8 mouse cellular contexts compared by ENCODE assay signal in the genomic region with DNA sequence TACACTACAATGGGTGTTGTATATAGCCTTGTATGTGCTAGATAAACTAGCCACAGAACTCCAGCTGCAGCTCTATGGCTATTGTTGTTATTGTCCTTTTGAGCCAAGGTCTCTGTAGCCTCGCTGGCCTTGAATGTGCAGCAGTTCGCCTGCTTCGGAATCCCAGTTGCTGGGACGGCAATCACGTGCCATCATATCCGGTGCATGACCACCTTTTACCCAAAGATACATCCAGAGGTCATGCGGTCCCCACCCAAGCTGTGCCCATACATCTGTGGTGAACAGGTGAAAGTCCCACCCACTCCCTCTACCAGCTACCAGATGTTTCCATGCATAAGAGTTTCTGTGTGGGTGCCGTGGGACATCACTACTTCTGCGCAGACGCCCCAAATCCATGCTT. TPM values are rescaled to one million over a fixed set of nuclear protein-coding genes. Genes with fewer than 3 reads are reported as not detected.
DNase-seq lines count a peak whose midpoint lies in the region; ATAC-seq and TF ChIP-seq lines count a peak whose summit lies in the region.

No protein-coding gene starts in this region.

- no peak overlapping the region; the same call in 1 of the 2 replicates for H3K4me3 ChIP-seq in layer of hippocampus, adult 2 months
- peak overlapping the region; percentile 88 for H3K4me3 ChIP-seq in embryonic facial prominence, embryonic 10.5 days
- peak overlapping the region; percentile 91 for H3K4me3 ChIP-seq in hindbrain, postnatal 0 days (ENCODE audit: low read length)
- H3K4me3 ChIP-seq in midbrain, embryonic 10.5 days = peak overlapping the region; percentile 91

- H3K27ac ChIP-seq in layer of hippocampus, adult 2 months = peak overlapping the region; percentile 97; the same call in 1 of the 2 replicates
- no peak overlapping the region for H3K27ac ChIP-seq in embryonic facial prominence, embryonic 10.5 days (replicated peaks)
- no peak overlapping the region for H3K27ac ChIP-seq in hindbrain, postnatal 0 days
- no peak overlapping the region for H3K27ac ChIP-seq in midbrain, embryonic 10.5 days (replicated peaks)

- no peak for DNase-seq in layer of hippocampus, adult 2 months (ENCODE audit: low spot score in 2 of 2)
- DNase-seq in layer of hippocampus, postnatal 36 days = no peak
- DNase-seq in embryonic facial prominence, embryonic 10.5 days (ENCODE audit: low spot score) = no peak
- no peak for DNase-seq in hindbrain, postnatal 0 days (ENCODE audit: low spot score)
- DNase-seq in midbrain, embryonic 10.5 days (ENCODE audit: low spot score) = peak; percentile 24
- DNase-seq in left cerebral cortex, postnatal 10 days (ENCODE audit: extremely low spot score in 1 of 2, low spot score in 2 of 2) = no peak
- no peak for DNase-seq in urinary bladder, postnatal 4 days (ENCODE audit: low spot score in 2 of 2)

- ATAC-seq in hindbrain, postnatal 0 days = no peak
- ATAC-seq in megakaryocyte progenitor cell, adult 5-6 weeks (replicated peaks; ENCODE audit: poor library complexity) = no peak

- 0 out of 2 replicates have a peak, but pooled peaks cover 4% of the 10 kb centered on the region for H3K36me3 ChIP-seq in embryonic facial prominence, embryonic 10.5 days (replicated peaks)
- H3K36me3 ChIP-seq in hindbrain, postnatal 0 days (ENCODE audit: insufficient read depth, low read length) = peaks cover 5% of the 10 kb centered on the region; the same call in 1 of the 2 replicates
- H3K36me3 ChIP-seq in midbrain, embryonic 10.5 days = peaks cover 13% of the 10 kb centered on the region

- no peaks in the 10 kb centered on the region for H3K9me3 ChIP-seq in embryonic facial prominence, embryonic 10.5 days
- no peaks in the 10 kb centered on the region for H3K9me3 ChIP-seq in hindbrain, postnatal 0 days (ENCODE audit: low read length)
- no peaks in the 10 kb centered on the region for H3K9me3 ChIP-seq in midbrain, embryonic 10.5 days (replicated peaks)

- intact Hi-C loops in left cerebral cortex, postnatal 10 days (cut with DNase I) = no loop called here

- peak overlapping the region; percentile 66 for H3K4me2 ChIP-seq in hindbrain, postnatal 0 days (ENCODE audit: low read depth, low read length)

- H3K4me1 ChIP-seq in embryonic facial prominence, embryonic 10.5 days = peaks cover 36% of the 10 kb centered on the region
- H3K4me1 ChIP-seq in hindbrain, postnatal 0 days (ENCODE audit: insufficient read depth, low read length) = peaks cover 8% of the 10 kb centered on the region; the same call in 1 of the 2 replicates
- peaks cover 46% of the 10 kb centered on the region for H3K4me1 ChIP-seq in midbrain, embryonic 10.5 days

- TF ChIP-seq CTCF in layer of hippocampus, adult 2 months (conservative IDR thresholded peaks at IDR 0.05) = no peak
- no peak for TF ChIP-seq CTCF in hindbrain, postnatal 0 days (IDR thresholded peaks at IDR 0.05; ENCODE audit: low read depth)

- 47% methylated on average over 10 of the region's 10 CpGs for WGBS in embryonic facial prominence, embryonic 10.5 days
- WGBS in hindbrain, postnatal 0 days = 42% methylated on average over 10 of the region's 10 CpGs
- WGBS in midbrain, embryonic 10.5 days = 41% methylated on average over 10 of the region's 10 CpGs

- no peak overlapping the region for H3K9ac ChIP-seq in hindbrain, postnatal 0 days (replicated peaks; ENCODE audit: low read length)

- H3K27me3 ChIP-seq in embryonic facial prominence, embryonic 10.5 days (replicated peaks; ENCODE audit: low read depth, poor library complexity, severe bottlenecking) = peaks cover 70% of the 10 kb centered on the region
- H3K27me3 ChIP-seq in hindbrain, postnatal 0 days (ENCODE audit: insufficient read depth, low read length) = peaks cover 12% of the 10 kb centered on the region
- peaks cover 52% of the 10 kb centered on the region for H3K27me3 ChIP-seq in midbrain, embryonic 10.5 days (ENCODE audit: low read depth, poor library complexity, severe bottlenecking)

RNA-seq across cellular contexts. Expression of a gene that starts 1.4 kb away (rescaled TPM):
- 100 to 1,000 TPM; 373 to 393 TPM for total RNA-seq in layer of hippocampus, adult 2 months (2021)
- total RNA-seq in layer of hippocampus, postnatal 36 days (2021) = 100 to 1,000 TPM; 363 to 374 TPM
- 7.0 and 8.2 TPM in 2 replicates for polyA plus RNA-seq in embryonic facial prominence, embryonic 10.5 days (2016; fragmentation: Nextera tagmentation; extraction: Ambion mirVana)
- total RNA-seq in hindbrain, postnatal 0 days (2014; rRNA removed) = 122 and 150 TPM in 2 replicates
- 33.2 and 38.2 TPM in 2 replicates for polyA plus RNA-seq in hindbrain, postnatal 0 days (2015; fragmentation: Nextera tagmentation; extraction: Ambion mirVana)
- polyA plus RNA-seq in midbrain, embryonic 10.5 days (2016; fragmentation: Nextera tagmentation; extraction: Ambion mirVana) = 10.4 and 12.6 TPM in 2 replicates
- total RNA-seq in megakaryocyte progenitor cell, adult 5-6 weeks (2015) = 10.9 and 13.4 TPM in 2 replicates
- 1.6 and 2.0 TPM in 2 replicates for total RNA-seq in megakaryocyte progenitor cell, adult 5-6 weeks (2017)
- 100 to 1,000 TPM; 325 to 326 TPM for total RNA-seq in left cerebral cortex, postnatal 10 days (2021)

RNA-seq across cellular contexts. Expression of a gene that starts 2.2 kb away (rescaled TPM):
- total RNA-seq in layer of hippocampus, adult 2 months (2021) = under 1 TPM in 1 of 2 experiments, not detected in 1; 0.64 TPM
- under 1 TPM; 0.47 to 0.63 TPM for total RNA-seq in layer of hippocampus, postnatal 36 days (2021)
- 7.2 and 8.0 TPM in 2 replicates for polyA plus RNA-seq in embryonic facial prominence, embryonic 10.5 days (2016; fragmentation: Nextera tagmentation; extraction: Ambion mirVana)
- 7.1 and 8.2 TPM in 2 replicates for total RNA-seq in hindbrain, postnatal 0 days (2014; rRNA removed)
- 6.0 and 6.2 TPM in 2 replicates for polyA plus RNA-seq in hindbrain, postnatal 0 days (2015; fragmentation: Nextera tagmentation; extraction: Ambion mirVana)
- polyA plus RNA-seq in midbrain, embryonic 10.5 days (2016; fragmentation: Nextera tagmentation; extraction: Ambion mirVana) = 1.2 and 1.5 TPM in 2 replicates
- total RNA-seq in megakaryocyte progenitor cell, adult 5-6 weeks (2015) = not detected in 2 replicates
- total RNA-seq in megakaryocyte progenitor cell, adult 5-6 weeks (2017) = not detected in 2 replicates
- total RNA-seq in left cerebral cortex, postnatal 10 days (2021) = under 1 TPM in 1 of 2 experiments, not detected in 1; 0.47 TPM

RNA-seq across cellular contexts. Expression of a gene that starts 17.2 kb away (rescaled TPM):
- total RNA-seq in layer of hippocampus, adult 2 months (2021) = 1 to 10 TPM; 1.4 to 2.0 TPM
- 1 to 10 TPM in 1 of 2 experiments, under 1 TPM in 1; 0.92 to 1.0 TPM for total RNA-seq in layer of hippocampus, postnatal 36 days (2021)
- 2.0 and 2.8 TPM in 2 replicates for polyA plus RNA-seq in embryonic facial prominence, embryonic 10.5 days (2016; fragmentation: Nextera tagmentation; extraction: Ambion mirVana)
- 1.5 and 3.8 TPM in 2 replicates for total RNA-seq in hindbrain, postnatal 0 days (2014; rRNA removed)
- 2.8 and 3.0 TPM in 2 replicates for polyA plus RNA-seq in hindbrain, postnatal 0 days (2015; fragmentation: Nextera tagmentation; extraction: Ambion mirVana)
- 1.5 and 2.3 TPM in 2 replicates for polyA plus RNA-seq in midbrain, embryonic 10.5 days (2016; fragmentation: Nextera tagmentation; extraction: Ambion mirVana)
- total RNA-seq in megakaryocyte progenitor cell, adult 5-6 weeks (2015) = 7.6 and 11.5 TPM in 2 replicates
- 3.5 and 8.8 TPM in 2 replicates for total RNA-seq in megakaryocyte progenitor cell, adult 5-6 weeks (2017)
- 1 to 10 TPM; 1.4 to 1.6 TPM for total RNA-seq in left cerebral cortex, postnatal 10 days (2021)

RNA-seq across cellular contexts. Expression of a gene that starts 19.6 kb away (rescaled TPM):
- not detected for total RNA-seq in layer of hippocampus, adult 2 months (2021)
- not detected for total RNA-seq in layer of hippocampus, postnatal 36 days (2021)
- 0.12 TPM in 1 of 2 replicates, not detected in the other for polyA plus RNA-seq in embryonic facial prominence, embryonic 10.5 days (2016; fragmentation: Nextera tagmentation; extraction: Ambion mirVana)
- not detected in 2 replicates for total RNA-seq in hindbrain, postnatal 0 days (2014; rRNA removed)
- polyA plus RNA-seq in hindbrain, postnatal 0 days (2015; fragmentation: Nextera tagmentation; extraction: Ambion mirVana) = not detected in 2 replicates
- 0.10 TPM in 1 of 2 replicates, not detected in the other for polyA plus RNA-seq in midbrain, embryonic 10.5 days (2016; fragmentation: Nextera tagmentation; extraction: Ambion mirVana)
- total RNA-seq in megakaryocyte progenitor cell, adult 5-6 weeks (2015) = not detected in 2 replicates
- not detected in 2 replicates for total RNA-seq in megakaryocyte progenitor cell, adult 5-6 weeks (2017)
- under 1 TPM in 1 of 2 experiments, not detected in 1; 0.28 TPM for total RNA-seq in left cerebral cortex, postnatal 10 days (2021)

RNA-seq across cellular contexts. Expression of a gene that starts 26.5 kb away (rescaled TPM):
- total RNA-seq in layer of hippocampus, adult 2 months (2021) = 100 to 1,000 TPM; 558 TPM
- total RNA-seq in layer of hippocampus, postnatal 36 days (2021) = 100 to 1,000 TPM; 553 to 593 TPM
- polyA plus RNA-seq in embryonic facial prominence, embryonic 10.5 days (2016; fragmentation: Nextera tagmentation; extraction: Ambion mirVana) = 34.4 and 35.5 TPM in 2 replicates
- 201 and 209 TPM in 2 replicates for total RNA-seq in hindbrain, postnatal 0 days (2014; rRNA removed)
- 295 and 346 TPM in 2 replicates for polyA plus RNA-seq in hindbrain, postnatal 0 days (2015; fragmentation: Nextera tagmentation; extraction: Ambion mirVana)
- polyA plus RNA-seq in midbrain, embryonic 10.5 days (2016; fragmentation: Nextera tagmentation; extraction: Ambion mirVana) = 68.7 and 128 TPM in 2 replicates
- not detected in 2 replicates for total RNA-seq in megakaryocyte progenitor cell, adult 5-6 weeks (2015)
- 0.12 TPM in 1 of 2 replicates, not detected in the other for total RNA-seq in megakaryocyte progenitor cell, adult 5-6 weeks (2017)
- 100 to 1,000 TPM; 519 to 556 TPM for total RNA-seq in left cerebral cortex, postnatal 10 days (2021)
